Mouse (Mus musculus) right cerebral cortex, postnatal 4 days (tissue): Measurements from ENCODE around the gene Gm47841.

Source experiments
- DNase-seq: peaks from one replicate; pipeline ENCODE4 v3.0.0-alpha.2; 2022

Gene Gm47841

DNA sequence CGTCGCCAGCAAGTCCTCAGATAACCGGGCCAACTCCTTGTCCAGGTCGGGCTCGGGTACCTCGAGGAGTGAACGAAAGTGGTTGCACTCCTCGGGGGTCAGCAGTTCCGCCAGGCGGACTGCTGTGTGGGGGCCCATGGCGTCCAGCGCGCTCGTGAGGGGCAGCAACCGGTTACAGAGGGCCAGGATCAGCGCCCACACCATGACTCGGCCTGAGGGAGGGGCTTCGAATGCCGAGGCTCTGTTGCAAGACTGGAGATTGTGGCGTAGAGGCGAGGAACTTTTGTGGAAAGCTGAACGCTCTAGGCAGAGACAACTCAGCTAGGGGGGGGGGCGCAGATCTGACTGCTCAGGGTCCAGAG lies at the start of gene Gm47841:
Gene Gm47841, minus strand, starts transcription at position 204 of the 362 bp plus-strand sequence.
- no peak for DNase-seq

DNA sequence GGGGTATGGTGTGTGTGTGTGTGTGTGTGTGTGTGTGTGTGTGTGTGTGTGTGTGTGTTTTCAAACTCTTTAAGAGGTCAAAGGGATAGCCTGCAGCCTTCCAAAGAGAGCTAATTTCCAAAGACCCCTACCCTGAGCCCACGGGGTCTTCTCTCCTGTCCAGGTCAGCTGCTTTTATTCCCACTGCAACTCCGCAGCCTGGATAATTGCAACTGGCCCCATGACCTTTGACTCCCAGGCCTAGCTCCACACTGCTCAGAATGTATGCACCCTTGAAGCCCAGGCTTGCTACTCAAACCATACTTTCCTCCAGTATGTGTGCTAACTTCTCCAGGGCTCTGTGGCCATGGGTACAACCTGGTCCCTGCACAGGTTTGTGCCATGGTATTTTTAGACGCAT lies 48.2 kb upstream of the Gm47841 start:
- DNase-seq = no peak

DNA sequence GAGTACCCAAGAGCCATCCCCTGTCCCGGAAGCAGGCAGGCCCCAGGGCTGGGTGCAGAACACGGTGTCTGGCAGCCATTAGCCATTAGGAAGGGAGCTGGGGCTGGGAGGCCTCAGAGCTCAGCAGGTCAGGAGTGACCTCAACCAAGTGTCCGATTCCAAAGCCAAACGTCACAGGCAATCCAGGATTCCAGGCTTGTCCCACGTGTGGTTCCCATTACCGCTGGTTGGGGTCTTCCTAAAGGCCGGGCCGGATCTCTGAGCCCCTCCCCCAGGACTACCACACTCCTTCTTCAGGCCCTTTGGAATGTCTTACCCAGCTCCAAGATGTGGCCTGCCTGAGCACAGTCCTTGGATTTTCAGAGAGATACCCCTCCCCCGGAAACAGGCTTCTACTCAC lies 47.8 kb upstream of the Gm47841 start:
- DNase-seq = no peak

DNA sequence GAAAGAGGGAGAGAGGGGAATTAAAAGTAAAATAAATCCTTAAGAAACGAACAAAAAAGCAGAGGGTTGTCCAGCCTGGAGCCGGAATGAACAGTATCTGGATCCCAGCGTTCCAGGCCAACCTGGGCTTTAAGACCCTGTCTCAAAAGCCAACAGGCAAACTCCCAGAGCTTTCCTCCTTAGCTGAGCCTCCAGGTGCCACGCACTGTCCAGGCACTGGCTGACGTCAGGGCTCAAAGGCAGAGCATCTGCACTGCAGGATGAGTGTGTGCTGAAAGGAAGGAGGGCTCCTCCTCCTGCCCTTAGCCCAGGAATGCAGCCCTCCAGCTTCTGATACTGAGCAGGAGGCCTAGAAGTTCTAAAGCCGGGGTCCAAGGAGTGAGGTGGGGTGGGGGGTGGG lies 46.8 kb upstream of the Gm47841 start:
- DNase-seq = no peak

DNA sequence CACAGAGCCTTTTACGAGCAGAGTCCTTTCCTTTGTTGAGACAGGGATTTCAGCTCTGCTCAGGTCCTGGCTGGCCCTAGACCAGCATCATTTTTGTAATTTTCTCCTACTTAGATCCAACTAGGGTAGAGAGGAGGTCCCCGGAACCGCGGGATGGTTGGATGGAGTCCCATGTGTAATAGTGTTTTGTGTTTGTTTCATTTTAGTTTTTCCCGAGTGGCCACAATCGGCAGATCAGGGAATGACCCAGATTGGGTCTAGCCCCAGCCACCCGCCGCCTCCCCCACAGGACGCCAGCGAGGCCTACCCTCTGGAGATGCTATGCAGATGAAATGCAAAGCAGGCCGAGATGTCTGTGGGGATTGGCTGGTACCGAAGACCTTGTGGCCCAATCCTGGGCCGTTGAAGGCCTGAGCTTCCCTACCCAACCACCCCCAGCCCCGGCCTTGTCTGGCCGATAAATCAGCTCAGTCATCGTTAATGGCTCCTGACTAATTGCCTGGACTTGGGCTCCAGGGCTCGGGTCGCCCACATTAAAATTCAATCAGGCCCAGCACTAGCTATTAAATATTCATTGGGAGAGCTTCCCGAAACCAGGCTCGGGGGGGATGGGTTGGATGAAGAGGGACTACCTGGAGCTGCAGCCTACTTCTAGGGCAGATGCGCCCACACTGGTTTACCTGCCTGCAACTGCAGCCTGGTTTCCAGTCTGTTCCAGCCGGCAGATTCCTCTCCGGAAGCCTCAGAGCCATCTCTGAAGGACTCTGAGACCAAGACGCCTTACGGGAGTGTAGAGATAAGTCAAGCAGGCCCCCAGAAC lies 45.8 kb upstream of the Gm47841 start:
- DNase-seq = peak; percentile 22

DNA sequence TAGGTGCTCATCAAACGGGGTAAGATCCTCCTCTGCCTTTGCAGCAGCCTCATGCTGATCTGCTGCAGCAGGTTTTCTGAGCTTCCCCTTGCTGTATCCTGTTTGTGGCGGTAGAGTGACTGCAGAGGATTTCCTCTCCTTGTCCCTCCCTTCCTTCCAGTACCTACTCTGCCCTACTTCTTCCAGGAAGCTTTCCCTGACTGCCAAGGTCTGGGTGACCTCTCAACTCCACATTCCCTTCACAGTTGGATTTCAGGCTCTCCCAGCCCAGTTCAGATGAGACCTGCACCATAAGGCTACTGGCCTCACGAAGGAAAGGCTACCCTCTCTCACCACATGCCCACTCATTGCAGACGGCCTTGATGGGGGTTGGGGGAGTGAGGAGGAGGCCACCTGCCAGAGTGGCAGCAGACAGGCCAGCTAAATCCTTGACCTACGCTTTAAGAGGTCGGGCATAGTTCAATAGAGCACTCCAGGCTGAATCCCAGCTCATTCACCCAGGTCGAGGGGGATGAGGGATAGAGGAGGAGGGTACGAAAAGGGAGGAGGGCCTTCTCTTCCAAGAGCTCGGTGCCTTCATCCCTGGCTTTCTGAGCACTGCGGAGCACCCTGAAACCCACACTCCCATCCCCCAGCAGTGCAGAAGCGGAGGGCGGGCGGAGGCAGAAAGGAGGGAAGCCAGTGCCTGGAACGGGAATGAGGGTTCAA lies 45.1 kb upstream of the Gm47841 start:
- DNase-seq = no peak

DNA sequence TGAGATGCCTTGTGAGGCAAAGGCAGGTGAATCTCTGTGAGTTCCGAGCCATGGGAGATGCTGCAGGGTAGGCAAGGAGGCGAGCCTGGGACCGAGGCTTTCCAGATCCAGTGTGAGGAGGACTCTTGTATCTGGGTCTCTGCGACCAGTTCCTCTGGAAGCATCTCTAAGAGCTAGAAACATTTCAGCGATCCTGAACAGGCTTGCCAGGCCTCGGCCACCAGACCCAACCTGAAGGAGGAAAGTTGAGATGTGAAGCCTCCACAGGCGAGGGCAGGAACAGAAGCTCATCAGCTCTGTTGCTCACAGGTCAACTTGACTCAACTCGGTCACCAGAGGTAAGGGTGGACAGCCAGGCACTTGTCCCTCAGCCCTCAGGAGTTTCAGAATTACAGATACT lies 44.4 kb upstream of the Gm47841 start:
- no peak for DNase-seq

DNA sequence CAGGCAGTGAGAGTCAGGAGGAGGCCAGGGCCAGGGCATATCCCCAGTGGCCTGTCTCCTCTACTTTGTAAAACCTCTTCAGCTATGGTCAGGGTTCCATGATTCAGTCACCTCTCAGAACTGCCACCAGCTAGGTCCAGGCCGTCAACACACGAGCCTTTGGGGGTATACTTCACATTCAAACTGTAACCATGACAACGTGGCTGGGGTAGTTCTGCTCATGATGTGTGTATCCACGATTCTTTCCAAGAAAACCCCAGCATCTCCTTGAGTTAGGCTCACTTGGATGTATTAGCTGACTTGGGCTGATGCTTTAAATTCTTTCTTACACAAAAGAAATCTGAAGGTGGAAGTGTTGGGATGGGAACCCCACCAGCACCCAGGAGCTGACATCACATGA lies 41.1 kb upstream of the Gm47841 start:
- no peak for DNase-seq

DNA sequence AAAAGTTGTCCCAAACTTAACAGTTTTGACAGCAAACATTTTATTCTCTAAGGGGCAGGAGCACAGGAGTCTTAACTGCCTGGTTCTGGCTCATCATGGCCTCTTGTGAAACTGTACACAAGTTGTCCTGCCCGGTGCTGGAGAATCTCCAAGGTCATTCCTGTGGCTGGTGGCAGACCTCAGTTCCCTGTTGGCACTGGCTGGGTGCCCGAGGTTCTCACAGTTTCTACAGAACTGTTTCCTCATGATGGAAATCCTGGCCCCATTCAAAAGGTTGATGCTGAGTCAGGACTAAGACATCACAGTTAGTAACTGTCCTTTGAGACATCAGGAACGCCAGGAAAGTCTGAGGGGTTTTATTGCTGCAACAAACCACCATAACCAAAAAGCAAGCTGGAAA lies 39.8 kb upstream of the Gm47841 start:
- no peak for DNase-seq

DNA sequence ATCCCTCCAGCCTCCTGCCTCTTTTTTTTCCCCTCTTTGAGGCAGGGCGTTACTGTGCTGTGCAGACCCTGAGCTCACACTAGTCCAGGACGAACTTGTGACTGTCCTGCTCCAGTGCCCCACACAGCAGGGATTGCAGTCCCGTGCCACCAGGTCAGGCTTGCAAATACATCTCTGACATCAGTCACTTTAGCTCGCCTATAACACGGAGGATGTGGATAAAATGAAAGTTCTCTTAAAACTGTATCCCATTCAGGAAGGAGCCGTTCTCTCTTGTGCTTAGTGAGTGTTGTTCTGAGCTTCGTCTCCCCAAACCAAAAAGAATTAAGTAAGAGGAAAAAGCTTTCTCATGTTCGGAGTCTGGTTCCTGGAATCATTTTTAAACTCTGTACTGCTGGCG lies 39.3 kb upstream of the Gm47841 start:
- no peak for DNase-seq

DNA sequence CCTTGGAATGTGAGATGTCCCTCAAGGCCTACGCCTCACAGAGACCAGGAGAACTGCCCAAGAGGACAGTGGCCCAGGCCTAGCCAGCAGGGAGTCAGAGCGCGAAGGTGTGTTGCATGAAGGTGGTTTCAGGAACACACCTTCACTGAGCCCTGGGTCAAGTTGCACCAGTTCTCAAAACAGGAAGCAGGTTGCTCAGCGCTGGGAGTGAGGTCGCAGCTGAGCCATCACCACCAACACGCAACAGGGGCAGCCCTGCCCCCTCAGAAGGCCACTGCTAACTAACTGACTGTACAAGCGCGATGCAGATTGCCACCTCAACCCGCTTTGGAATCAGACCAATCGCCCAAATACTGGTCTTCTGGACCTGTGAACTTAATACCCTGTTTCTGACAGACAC lies 37.3 kb upstream of the Gm47841 start:
- DNase-seq = no peak

DNA sequence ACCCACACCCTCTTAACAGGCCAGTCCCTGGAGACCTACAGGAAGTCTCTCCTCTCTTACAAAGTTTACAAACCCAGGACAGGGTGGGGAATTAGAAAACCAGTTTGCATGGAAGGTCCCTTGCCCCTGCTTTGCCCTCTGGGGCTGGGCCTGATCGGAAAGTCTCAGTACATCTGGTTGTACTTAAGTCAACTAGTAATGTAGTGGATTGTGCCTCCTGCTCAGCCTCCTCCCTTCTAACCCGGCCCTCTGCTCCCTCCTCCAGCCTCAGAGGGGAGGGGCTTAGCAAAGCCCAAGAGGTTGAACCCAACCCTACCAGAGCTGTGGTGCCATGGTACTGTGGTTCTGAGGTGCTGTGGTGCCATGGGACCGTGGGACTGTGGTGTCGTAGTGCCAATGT lies 35.0 kb upstream of the Gm47841 start:
- no peak for DNase-seq

DNA sequence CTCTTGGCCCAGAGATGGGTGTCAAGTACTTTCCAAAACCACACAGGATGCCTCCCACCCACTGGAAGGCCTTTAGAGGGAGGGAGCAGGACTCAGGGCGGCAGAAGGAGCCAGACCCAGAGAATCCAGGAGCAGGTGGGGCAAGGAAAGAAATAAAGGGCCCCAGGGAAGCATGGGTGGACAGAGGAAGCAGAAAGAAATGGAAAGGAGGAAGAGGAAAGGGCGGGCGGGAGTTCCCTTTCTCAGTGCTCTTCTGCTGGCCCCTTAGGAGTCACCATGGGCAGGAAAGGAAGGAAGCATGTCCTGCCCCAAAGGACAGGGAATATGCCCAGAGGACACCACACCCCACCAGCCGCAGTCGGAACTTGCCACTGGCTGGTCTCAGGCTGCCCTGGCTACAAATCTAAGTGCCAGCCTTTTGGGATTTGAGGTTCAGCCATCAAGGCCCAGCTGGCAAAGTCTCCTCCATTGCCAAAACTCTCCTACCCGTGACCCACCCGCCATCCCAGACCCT lies 33.9 kb upstream of the Gm47841 start:
- DNase-seq = no peak

DNA sequence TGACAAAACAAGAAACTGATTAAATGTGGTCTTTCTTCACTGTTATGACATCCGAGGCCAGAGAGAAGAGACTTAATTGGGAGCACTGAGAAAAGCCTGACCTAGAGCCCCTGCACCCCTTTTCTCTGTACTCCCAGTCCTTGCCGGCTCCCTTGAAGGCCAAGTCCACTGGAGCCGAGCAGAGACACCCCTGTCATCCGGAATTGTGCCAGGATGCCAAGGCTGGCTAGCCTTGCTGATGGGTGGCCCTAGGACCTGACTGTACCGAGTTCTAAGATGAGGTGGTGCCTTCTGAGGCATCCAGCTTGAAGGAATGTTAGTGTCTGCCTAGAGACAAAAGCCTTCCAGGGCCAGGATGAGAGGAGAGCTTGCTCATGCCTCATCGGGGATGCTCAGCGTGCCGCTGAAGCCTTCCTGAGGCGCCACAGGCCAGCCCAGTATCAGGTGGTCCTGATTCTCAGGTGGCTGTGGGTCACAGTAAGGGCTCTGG lies 32.9 kb upstream of the Gm47841 start:
- no peak for DNase-seq

DNA sequence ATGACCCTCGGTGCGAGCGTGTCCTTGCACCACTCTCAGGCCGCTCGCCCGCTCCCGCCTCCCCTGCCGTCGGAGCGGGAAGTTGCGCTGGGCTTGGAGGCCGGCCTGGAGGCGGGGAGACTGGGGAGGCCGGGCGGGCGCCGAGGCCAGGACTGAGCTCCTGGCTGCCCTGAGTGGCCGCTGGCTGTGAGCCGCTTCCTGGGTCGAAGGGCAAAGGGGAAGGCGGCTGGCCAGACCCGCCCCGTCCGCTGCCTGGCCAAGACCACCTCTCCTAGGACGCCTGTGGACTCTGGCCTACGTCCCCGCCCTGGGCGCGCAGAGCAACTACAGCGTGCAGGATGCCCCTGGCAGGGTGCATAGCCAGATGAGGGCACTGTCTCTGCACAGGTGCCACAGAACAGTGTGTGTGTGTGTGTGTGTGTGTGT lies 31.5 kb upstream of the Gm47841 start:
- peak; percentile 54 for DNase-seq

DNA sequence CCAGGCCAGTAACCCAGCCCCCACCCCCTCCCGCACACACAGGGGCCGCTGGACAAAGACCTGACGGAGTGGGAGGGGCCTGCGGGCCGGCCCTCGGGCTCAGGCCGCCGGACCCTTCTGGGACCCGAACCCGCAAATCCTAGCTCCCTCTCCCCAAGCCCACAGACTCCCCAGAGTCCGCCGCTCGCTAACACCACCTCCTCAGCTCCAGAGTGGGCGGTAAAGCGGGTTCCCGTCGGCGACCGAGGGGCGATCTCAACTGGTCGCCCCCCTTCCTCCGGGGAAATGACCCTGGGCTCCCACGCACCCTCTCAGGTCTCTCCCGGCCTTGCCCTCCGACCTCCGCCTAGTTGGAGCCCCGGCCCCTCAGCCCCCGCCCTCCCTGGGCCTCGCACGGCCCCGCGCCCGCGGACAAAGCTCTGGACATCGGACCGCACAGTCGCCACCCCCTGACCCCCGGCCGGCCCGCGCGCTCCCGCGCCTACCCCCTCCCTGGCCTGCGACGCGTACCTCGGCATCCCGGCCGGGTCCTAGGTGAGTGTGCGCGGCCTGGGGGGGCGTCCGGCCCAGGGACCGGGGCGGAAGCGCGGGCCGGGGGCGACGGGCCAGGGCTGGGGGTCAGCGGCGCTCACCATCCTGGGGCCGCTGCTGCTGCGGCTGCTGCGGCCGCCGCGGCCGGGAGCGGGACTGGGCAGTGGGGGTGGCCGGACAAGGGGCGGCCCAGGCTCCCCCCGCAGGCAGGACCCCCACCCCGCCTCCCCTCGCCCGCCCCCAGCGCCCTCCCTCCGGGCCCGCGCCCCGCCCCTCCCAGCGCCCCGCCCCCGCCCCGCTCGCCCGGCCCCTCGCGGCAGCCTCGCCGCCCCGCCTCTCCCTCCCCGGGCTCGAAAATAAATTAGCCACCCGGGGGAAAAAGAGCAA lies 30.9 kb upstream of the Gm47841 start, which contains the start of gene Fignl2:
Gene Fignl2, minus strand, starts transcription at position 755 of the 918 bp plus-strand sequence.
- DNase-seq = peak; percentile 17

DNA sequence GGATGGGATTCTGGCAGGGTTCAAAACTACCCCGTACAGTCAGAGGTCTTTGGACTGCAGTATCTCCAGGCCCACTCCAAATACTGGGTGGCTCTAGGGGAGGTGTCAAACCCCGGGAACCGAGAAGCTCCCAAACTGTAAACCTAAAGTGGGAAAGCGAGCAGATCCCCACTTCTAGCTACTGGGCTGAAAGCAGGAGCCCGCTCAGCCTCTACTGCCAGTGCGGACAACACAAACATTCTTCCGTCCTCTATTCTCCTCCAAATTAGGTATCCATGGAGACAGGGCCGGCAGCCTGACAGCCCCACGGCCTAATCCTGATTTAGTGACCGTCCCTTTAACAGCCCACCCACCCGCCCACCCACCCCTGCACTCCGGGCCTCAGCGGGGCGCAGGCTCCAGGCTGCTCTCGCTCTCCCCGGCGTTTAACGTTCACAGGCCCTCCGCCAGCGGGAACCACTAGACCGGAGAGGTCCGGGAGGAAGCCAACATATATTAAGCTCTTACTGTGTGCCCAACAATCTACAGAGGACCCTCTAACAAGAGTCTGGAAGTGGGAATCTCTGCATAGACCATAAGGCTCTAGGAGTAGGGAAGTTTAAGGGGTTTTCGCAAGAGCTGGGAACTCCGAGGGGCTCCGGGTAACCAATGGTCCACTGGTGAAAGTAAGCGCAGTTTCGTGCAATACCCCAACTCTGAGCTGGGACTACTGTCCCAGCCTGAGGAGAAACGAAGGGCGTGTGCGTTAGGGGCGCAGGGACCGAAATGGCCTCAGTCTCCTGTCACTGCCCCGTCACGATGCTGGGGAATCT lies 30.0 kb upstream of the Gm47841 start:
- no peak for DNase-seq

DNA sequence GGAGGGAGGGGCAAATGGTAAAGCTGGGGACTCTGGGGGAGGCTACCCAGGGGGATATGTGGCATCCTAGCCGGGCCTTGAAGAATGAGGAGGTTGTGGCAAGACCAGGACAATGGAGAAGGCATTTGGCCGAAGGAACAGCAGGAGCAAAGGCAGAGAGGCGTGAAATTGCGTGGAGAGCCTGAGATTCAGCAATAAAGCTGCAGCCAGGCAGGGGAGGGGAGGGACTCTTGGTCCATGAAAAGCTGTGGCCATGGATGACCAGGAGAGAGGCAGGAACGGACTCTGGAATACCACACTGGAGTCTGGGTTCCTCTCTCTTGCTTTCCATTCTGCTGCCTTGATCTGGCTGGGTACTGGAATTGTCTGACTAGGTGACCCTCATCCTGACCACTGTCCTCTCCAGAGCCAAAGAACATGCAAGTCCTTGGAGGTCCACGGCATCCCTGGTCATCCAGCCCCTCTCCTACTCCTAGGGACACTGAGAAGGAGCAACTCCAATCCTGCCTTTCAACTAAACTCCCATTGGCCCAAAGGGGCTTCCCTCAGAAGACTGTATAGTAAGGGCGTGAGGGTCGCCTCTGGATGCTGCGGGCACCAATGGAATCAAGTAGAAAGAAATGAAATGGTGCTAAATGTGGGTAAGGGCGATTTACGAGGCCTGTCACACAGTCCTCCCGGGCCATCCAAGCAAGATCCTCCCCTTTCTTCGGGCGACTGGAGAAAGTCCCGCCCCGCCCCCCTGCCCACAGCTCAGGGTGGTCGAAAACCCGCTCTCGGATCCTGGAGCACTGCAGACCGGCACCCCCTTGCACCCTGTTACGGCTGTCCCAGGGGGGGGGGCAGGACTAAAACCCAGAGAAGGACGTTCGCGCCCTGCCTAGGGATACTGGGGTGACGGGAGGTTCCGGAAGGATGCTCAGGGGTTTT lies 29.1 kb upstream of the Gm47841 start:
- no peak for DNase-seq

DNA sequence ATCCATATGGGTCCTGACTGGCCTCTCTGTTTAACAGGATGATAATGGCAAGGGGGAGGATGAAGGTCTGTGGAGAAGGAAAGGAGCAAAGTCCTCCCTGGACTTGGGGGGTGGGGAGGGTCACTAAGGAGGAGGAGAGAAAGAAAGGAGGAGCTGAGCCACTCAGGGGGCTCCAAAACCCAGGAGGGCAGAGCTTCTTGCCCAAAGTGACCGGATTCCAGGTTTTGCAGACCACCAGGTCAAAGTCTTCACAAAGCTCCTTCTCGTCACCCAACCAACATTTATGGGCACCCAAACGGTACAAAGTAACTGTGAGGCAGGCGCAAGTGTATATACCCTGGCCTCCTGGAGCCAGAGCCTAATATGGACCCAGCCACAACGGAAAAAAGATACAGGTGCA lies 28.5 kb upstream of the Gm47841 start:
- DNase-seq = no peak

DNA sequence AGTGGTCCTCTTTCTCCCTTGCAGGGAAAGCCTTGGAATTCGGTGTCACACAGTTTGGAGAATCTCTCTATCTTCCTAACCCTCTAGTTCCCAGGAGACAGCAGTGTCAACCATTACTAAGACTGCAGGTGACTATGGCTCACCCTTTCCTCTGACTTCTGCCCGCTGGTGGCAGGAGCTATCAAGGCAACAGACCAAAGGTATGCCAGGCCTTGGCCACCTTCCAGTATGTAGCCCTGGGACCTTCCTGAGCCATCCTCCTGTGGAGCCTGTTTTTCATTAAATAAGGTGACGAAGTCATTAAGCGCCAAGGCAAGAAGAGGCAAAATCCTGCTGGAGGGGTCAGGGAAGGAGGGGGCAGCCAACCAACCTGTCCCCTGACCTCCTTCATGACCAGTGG lies 28.0 kb upstream of the Gm47841 start:
- no peak for DNase-seq

DNA sequence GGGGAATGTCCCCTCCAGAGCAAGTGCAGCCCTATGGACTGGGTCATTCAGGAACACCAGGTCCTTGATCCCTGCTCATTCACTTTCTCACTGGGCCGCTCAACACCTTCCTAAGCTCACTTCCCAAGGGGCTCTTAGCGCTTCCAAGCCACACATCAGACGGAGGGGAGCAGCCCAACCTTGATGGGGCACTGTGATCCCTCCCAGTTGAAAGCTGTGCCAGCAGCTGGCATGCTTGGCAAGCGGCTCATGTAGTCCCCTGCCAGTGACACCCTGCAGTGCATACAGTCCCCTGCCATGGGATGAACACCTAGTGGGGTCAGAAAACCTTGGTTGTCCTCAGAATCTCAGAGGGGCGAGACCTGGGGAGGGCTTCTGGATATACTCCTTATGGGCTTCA lies 26.9 kb upstream of the Gm47841 start:
- DNase-seq = peak; percentile 16
